10 mouse cellular contexts compared by ENCODE assay signal in genomic region chr3:127835594-127835993, GRCm38 (mm10). TPM values are rescaled to one million over a fixed set of nuclear protein-coding genes. Genes with fewer than 3 reads are reported as not detected.
DNase-seq lines count a peak whose midpoint lies in the region; ATAC-seq lines count a peak whose summit lies in the region.
"Had no signal": no experiment of that assay in that cellular context is flagged by ENCODE, and none has a peak within 500 bp of the region (broad histone marks: within the 10 kb centered on the region; RNA-seq: fewer than 3 reads in every experiment).

No protein-coding gene starts in this region.

- H3K27ac ChIP-seq in hindbrain, embryonic 15.5 days (replicated peaks), result no peak overlapping the region

- peaks cover 54% of the 10 kb centered on the region for H3K4me1 ChIP-seq in erythroblast, embryonic 14.5 days (ENCODE audit: control insufficient read depth)
- H3K4me1 ChIP-seq in hindbrain, embryonic 15.5 days (replicated peaks), result peaks cover 25% of the 10 kb centered on the region

- H3K4me2 ChIP-seq in hindbrain, embryonic 15.5 days, result peak overlapping the region; percentile 67

- H3K4me3 ChIP-seq in erythroblast, embryonic 14.5 days (replicated peaks), result peak overlapping the region; percentile 85
- no peak overlapping the region for H3K4me3 ChIP-seq in hindbrain, embryonic 15.5 days
- H3K4me3 ChIP-seq: heart, embryonic 12.5 days had no signal

- 79% methylated on average over 6 of the region's 6 CpGs for WGBS in hindbrain, embryonic 15.5 days

- H3K27me3 ChIP-seq in erythroblast, embryonic 14.5 days (ENCODE audit: control insufficient read depth), result no peaks in the 10 kb centered on the region
- H3K27me3 ChIP-seq in hindbrain, embryonic 15.5 days, result no peaks in the 10 kb centered on the region
- H3K27me3 ChIP-seq: heart, embryonic 12.5 days had no signal

- ATAC-seq in erythroblast, adult 5-6 weeks (replicated peaks; ENCODE audit: low FRiP score, poor library complexity, severe bottlenecking), result no peak
- no peak for ATAC-seq in hindbrain, embryonic 15.5 days (ENCODE audit: low FRiP score, low read depth)
- peak; percentile 13; the same call in 1 of the 2 replicates for ATAC-seq in megakaryocyte progenitor cell, adult 5-6 weeks (replicated peaks; ENCODE audit: poor library complexity)

- intact Hi-C loops in heart, postnatal 36 days (cut with DNase I), result loop anchor here (5.0 kb wide), 5 partner anchors 43 to 1997 kb away; partner anchors contain the start of gene Gar1

- peak; percentile 6 for DNase-seq in 3T3-L1 (ENCODE audit: low read depth, low spot score)
- no peak for DNase-seq in B cell, adult 2 months
- no peak for DNase-seq in retina, postnatal 1 day
- DNase-seq in heart, postnatal 36 days, result no peak
- DNase-seq: spleen, adult 18-20 months had no signal

- peaks cover 46% of the 10 kb centered on the region for H3K36me3 ChIP-seq in erythroblast, embryonic 14.5 days (ENCODE audit: control insufficient read depth)
- H3K36me3 ChIP-seq in hindbrain, embryonic 15.5 days, result no peaks in the 10 kb centered on the region
- H3K36me3 ChIP-seq: heart, embryonic 12.5 days had no signal

- H3K9me3 ChIP-seq in erythroblast, embryonic 14.5 days (ENCODE audit: control insufficient read depth, low read length), result no peaks in the 10 kb centered on the region
- H3K9me3 ChIP-seq in hindbrain, embryonic 15.5 days, result no peaks in the 10 kb centered on the region
- H3K9me3 ChIP-seq: heart, embryonic 12.5 days had no signal

- H3K9ac ChIP-seq in hindbrain, embryonic 15.5 days, result no peak overlapping the region
- H3K9ac ChIP-seq: heart, embryonic 12.5 days had no signal

RNA-seq across cellular contexts. Expression of gene Ap1ar, which starts 1.7 kb away (rescaled TPM):
- polyA plus RNA-seq in erythroblast, embryonic 14.5 days (2012), result 1.6 and 3.8 TPM in 2 replicates
- 11.9 and 22.4 TPM in 2 replicates for total RNA-seq in erythroblast, adult 5-6 weeks (2015; ENCODE audit: low replicate concordance)
- 31.9 and 51.7 TPM in 2 replicates for total RNA-seq in erythroblast, adult 5-6 weeks (2017; ENCODE audit: low replicate concordance)
- polyA plus RNA-seq in hindbrain, embryonic 15.5 days (2015; fragmentation: Nextera tagmentation; extraction: Ambion mirVana), result 90.4 and 104 TPM in 2 replicates
- 60.0 and 69.6 TPM in 2 replicates for total RNA-seq in megakaryocyte progenitor cell, adult 5-6 weeks (2015)
- 56.3 and 71.7 TPM in 2 replicates for total RNA-seq in megakaryocyte progenitor cell, adult 5-6 weeks (2017)
- 10 to 100 TPM; 14.5 to 19.0 TPM for total RNA-seq in heart, postnatal 36 days (2021)

RNA-seq across cellular contexts. Expression of gene Tifa, which starts 46.0 kb away (rescaled TPM):
- polyA plus RNA-seq in erythroblast, embryonic 14.5 days (2012), result 7.4 and 7.6 TPM in 2 replicates
- 80.5 and 102 TPM in 2 replicates for total RNA-seq in erythroblast, adult 5-6 weeks (2015; ENCODE audit: low replicate concordance)
- 77.4 and 87.0 TPM in 2 replicates for total RNA-seq in erythroblast, adult 5-6 weeks (2017; ENCODE audit: low replicate concordance)
- polyA plus RNA-seq in hindbrain, embryonic 15.5 days (2015; fragmentation: Nextera tagmentation; extraction: Ambion mirVana), result 2.9 and 3.9 TPM in 2 replicates
- 56.4 and 60.7 TPM in 2 replicates for total RNA-seq in megakaryocyte progenitor cell, adult 5-6 weeks (2015)
- 53.6 and 57.0 TPM in 2 replicates for total RNA-seq in megakaryocyte progenitor cell, adult 5-6 weeks (2017)
- total RNA-seq in heart, postnatal 36 days (2021), result 1 to 10 TPM; 2.9 to 3.1 TPM

RNA-seq across cellular contexts. Expression of gene Alpk1, which starts 55.3 kb away (rescaled TPM):
- polyA plus RNA-seq in erythroblast, embryonic 14.5 days (2012), result not detected in 2 replicates
- total RNA-seq in erythroblast, adult 5-6 weeks (2015; ENCODE audit: low replicate concordance), result 1.5 and 2.9 TPM in 2 replicates
- total RNA-seq in erythroblast, adult 5-6 weeks (2017; ENCODE audit: low replicate concordance), result 2.9 and 3.0 TPM in 2 replicates
- 0.68 and 0.71 TPM in 2 replicates for polyA plus RNA-seq in hindbrain, embryonic 15.5 days (2015; fragmentation: Nextera tagmentation; extraction: Ambion mirVana)
- 7.1 and 10.3 TPM in 2 replicates for total RNA-seq in megakaryocyte progenitor cell, adult 5-6 weeks (2015)
- 13.6 and 19.1 TPM in 2 replicates for total RNA-seq in megakaryocyte progenitor cell, adult 5-6 weeks (2017)
- 1 to 10 TPM; 2.7 to 4.1 TPM for total RNA-seq in heart, postnatal 36 days (2021)

Comparison
In these comparisons a context has a peak if more than half of its experiments do, and no peak if none do; other contexts are left out.
1. RNA of gene Tifa, which starts 46.0 kb away (total RNA-seq): 77.4 to 102 TPM in erythroblast, adult 5-6 weeks and 53.6 to 60.7 TPM in megakaryocyte progenitor cell, adult 5-6 weeks; 2.9 to 3.1 TPM in heart, postnatal 36 days; every median in the first group is over 10 times any median in the second.